Mouse (Mus musculus): ENCODE data around the gene Slc13a5.

The Slc13a5 gene

DNA sequence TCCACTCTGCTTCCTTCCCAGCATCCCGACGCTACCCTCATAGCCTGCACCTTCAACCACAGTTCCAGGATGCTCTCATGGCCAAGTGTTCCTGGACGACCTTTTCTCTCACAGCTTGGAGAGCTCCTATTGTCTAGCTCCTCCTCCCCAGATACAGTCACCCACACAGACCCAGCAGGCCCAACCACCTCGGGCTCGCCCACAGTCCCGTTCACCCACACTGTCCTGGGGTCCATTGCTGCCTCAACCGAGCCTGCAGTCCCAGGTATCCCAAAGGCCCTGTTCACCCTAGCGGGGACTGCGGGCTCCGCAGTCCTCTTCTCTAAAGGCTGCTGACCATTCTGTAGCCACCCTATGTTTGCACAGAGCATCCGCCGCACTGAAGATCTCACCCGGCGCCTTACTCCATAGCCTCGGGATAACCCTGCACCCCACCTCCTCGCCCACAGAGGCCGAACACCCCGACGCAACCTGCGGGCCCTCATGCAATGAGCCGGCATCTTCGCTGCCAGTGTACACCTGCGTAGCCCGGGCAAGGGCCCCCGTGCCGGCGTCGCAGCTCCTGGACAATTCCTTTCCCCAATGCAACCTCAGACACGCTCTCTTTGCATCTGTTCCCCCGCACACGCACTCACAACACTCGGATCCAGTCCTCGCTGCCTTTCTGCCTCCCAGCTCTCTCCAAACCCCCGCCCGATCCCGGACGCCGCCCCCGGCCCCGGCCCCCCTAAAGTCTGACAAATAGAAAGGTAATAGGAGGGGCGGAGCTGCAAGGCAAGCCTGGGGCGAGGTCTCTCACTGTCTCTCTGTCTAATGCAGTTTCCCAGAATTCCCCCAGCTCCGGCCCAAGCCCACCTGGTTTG lies 60.5 kb downstream of the Slc13a5 start, which contains the start of gene Gm43951:
TSS of gene Gm43951 (minus strand) at position 500 of the 863 bp plus-strand sequence.
- in situ Hi-C loops (cut with MboI, MseI): no loop called here

- in situ Hi-C loops (cut with MboI, MseI): no loop called here
Measured at GRCm38 (mm10) chr11:72205256-72205655, 61.8 kb downstream of the Slc13a5 start.

- in situ Hi-C loops (cut with MboI, MseI): no loop called here
Measured at GRCm38 (mm10) chr11:72203440-72203839, 63.6 kb downstream of the Slc13a5 start.

DNA sequence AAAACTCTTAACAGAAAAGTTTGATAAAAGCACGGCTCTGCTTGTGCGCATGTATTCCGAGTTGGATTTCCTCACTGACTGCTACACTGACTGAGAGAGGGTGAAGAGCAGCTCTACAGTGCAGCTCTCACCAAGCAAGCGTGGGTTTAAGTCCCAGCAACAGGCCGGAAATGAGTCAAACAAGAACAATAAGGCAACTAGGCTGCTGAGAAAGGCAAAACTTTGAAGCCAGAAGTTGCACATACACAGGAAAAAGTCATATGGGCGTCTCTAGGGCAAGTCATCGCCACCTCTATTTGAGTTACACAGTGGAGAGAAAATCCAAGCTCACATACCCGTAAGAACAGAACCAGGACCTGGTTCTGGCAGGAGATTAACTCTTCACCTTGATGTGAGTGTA lies 70.5 kb downstream of the Slc13a5 start:
- in situ Hi-C loops (cut with MboI, MseI): no loop called here

- in situ Hi-C loops (cut with MboI, MseI): no loop called here
Measured at GRCm38 (mm10) chr11:72194259-72194658, 72.8 kb downstream of the Slc13a5 start.

Measured in T-helper 1 cell (primary cell).